Mouse (Mus musculus): Measurements from ENCODE around the gene Ifnlr1.

DNA sequence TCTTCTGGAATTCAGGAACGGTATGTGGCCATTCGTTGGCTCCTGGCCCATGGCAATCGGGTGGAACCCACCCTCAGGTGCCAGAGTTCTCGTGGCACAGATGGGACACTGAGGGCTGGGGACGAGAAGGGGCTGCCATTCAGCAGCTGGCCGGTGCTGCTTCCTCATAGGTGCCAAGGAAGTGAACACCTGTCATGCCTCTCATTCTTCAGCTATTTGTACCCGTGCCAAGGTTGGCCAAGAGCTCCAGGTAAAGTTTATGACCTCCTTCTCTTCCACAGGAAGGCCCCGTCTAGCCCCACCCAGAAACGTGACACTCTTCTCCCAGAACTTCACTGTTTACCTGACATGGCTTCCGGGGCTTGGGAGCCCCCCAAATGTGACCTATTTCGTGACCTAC, 4.2 kb downstream of the Ifnlr1 start:
- TF ChIP-seq POLR2A (IDR thresholded peaks at IDR 0.05; ENCODE audit: insufficient read depth, low read length) (no peak), CTCF (IDR thresholded peaks at IDR 0.05; ENCODE audit: low read depth, low read length) (no peak), EP300 (IDR thresholded peaks at IDR 0.05; ENCODE audit: insufficient read depth, low read depth, low read length) (no peak)

All from ES-Bruce4 (cell line).